Mouse (Mus musculus): ENCODE measurements around the gene Tmem80. TPM values are rescaled to one million over a fixed set of nuclear protein-coding genes. Genes with fewer than 3 reads are reported as not detected.

Gene Tmem80
- 10 to 100 TPM; 24.6 to 34.6 TPM for total RNA-seq (2021)
- long read RNA-seq, experiment 1, partial matches to known transcripts: 1 of 13 reads
- long read RNA-seq, experiment 1, other reads (novel, unspliced or antisense): 4 of 13 reads
- long read RNA-seq, experiment 2, partial matches to known transcripts: 1 of 14 reads
- long read RNA-seq, experiment 2, other reads (novel, unspliced or antisense): 5 of 14 reads

GRCm38 (mm10) chr7:141327469-141328372 lies at the start of gene Tmem80, which contains the start of gene Deaf1:
Gene Tmem80 (plus strand): TSS chr7:141327739.
Gene Deaf1 (minus strand): TSS chr7:141327690.
- DNase-seq (ENCODE audit: low spot score in 2 of 2): peak; percentile 99 to 100

DNA sequence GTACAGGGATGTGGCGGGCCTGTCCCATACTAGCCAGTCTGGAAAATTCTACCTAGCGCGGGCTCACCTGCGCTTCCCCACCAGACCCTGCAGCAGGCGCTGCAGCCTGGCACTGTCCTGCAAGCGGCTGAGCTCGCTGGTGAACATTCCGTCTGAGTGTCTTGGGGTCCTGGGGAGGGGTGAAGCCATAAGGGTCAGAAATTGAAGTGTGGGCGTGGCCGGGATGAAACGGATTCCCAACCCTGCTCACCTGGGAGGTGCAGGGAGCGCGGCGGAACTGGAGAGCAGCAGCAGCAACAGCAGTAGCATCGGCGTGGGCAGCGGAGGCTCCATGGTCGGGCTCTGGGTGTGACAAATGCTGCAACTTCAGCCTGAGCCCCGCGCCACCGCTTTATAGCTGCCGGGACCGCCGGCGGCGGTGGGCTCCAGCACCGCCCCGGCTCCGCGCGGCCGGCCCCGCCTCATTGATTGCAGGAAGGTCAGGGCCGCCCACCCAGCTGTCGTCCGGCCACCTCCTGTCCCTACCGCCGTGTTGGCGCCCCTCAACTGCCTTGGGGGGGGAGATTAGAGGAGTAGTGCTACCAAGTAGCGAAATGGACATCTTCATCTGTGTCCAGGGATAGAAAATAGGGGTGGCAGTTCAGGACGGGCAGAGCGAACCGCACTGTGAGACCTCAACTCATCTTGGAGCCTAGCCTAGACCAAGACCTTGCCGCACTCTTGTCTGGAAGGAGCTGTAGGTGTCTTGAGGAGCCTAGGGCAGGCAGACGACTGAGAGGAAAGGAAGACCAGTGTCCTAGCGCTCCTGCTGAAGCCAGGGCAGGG lies 48.6 kb upstream of the Tmem80 start, which contains the start of gene Sct:
Gene Sct, minus strand, starts transcription at position 368 of the 825 bp plus-strand sequence.
- DNase-seq (ENCODE audit: low spot score in 2 of 2): no peak

GRCm38 (mm10) chr7:141281442-141281841 lies 46.1 kb upstream of the Tmem80 start:
- no peak for DNase-seq (ENCODE audit: low spot score in 2 of 2)

DNA sequence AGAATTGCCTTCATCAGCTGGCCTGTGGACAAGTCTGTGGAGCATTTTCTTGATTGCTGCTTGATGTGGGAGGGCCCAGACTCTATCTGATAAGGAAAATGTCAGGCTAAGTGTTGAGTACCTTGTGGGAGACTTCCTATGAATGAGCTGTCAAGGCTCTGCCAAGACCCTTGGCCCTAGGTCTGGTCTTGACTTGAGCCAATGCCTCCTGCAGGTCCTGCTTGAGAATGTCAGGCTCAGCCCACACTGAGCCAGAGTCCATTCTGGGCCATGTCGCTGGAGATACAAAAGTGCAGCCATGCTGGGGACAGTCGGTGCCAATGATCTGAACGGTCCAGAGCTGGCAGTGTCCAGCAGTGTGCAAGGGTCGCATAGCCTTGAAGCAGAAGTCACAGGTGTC lies 44.8 kb upstream of the Tmem80 start:
- no peak for DNase-seq (ENCODE audit: low spot score in 2 of 2)

DNA sequence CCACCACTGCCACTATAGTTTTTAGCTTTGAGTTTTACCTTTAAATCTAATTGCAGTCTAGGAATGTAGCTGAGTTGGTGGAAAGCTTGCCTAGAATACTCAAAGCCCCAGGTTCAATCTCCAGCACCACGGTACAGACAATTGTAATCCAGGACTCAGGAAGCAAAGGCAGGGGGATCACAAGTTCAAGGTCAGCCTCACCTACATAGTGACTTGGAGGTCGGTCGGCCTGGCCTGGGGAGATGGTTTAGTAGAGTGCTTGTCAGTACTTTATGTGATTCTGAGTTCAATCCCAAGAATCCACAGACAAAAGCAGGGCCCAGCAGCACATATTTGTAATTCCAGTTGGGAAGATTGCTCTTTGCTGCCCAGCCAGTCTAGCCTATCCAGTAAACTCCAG lies 39.5 kb upstream of the Tmem80 start:
- no peak for DNase-seq (ENCODE audit: low spot score in 2 of 2)

DNA sequence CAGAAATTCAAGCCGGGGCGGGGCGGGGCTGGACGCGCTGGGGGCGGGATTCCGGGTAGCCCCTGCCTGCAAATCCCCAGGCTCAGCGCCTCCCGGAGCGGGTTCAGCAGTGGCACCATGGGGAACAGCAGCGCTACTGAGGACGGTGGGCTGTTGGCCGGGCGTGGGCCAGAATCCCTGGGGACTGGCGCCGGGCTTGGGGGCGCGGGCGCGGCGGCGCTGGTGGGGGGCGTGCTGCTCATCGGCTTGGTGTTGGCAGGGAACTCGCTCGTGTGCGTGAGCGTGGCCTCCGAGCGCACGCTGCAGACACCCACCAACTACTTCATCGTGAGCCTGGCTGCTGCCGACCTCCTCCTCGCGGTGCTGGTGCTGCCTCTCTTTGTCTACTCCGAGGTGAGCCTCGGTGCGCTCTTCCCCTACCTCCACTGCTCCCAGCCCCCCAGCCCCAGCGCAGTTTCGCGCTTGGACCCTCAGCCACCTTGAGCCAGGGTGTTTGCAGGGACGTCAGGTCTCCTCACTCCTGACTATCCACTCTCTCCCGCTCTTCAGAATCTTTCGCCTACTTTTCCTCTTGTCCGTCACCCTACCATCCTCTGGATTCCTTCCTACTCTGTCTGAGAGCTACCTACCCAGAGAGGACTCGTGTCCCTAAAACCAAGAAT lies 35.5 kb upstream of the Tmem80 start, which contains the start of gene Drd4:
Gene Drd4, plus strand, starts transcription at position 86 of the 662 bp plus-strand sequence.
- peak in 1 of 2 experiments; percentile 60 for DNase-seq (ENCODE audit: low spot score in 2 of 2)

- DNase-seq (ENCODE audit: low spot score in 2 of 2): peak in 1 of 2 experiments; percentile 17
Measured at GRCm38 (mm10) chr7:141292583-141293388, 34.8 kb upstream of the Tmem80 start.

DNA sequence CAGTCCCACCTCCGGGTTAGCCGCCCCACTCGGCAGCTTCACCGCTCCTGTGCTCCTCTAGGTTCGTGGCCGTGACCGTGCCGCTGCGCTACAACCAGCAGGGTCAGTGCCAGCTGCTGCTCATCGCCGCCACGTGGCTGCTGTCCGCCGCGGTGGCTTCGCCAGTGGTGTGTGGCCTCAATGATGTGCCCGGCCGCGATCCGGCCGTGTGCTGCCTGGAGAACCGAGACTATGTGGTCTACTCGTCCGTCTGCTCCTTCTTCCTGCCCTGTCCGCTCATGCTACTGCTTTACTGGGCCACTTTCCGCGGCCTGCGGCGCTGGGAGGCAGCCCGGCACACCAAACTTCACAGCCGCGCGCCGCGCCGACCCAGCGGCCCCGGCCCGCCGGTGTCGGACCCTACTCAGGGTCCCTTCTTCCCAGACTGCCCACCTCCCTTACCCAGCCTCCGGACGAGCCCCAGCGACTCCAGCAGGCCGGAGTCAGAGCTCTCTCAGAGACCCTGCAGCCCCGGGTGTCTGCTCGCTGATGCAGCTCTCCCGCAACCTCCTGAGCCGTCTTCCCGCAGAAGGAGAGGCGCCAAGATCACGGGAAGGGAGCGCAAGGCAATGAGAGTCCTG lies 33.6 kb upstream of the Tmem80 start:
- no peak for DNase-seq (ENCODE audit: low spot score in 2 of 2)

DNA sequence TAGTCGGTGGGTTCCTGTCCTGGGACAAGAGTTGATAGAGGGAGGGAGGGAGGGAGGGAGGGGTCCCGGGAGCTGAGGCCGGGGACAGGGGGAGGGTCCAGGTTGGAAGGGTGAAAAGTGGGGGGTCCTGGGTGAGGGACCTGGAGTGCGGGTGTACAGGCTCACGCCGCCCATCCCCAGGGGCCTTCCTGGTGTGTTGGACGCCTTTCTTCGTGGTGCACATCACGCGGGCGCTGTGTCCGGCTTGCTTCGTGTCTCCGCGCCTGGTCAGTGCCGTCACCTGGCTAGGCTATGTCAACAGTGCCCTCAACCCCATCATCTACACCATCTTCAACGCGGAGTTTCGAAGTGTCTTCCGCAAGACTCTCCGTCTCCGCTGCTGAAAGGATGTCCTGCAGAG lies 33.1 kb upstream of the Tmem80 start:
- no peak for DNase-seq (ENCODE audit: low spot score in 2 of 2)

DNA sequence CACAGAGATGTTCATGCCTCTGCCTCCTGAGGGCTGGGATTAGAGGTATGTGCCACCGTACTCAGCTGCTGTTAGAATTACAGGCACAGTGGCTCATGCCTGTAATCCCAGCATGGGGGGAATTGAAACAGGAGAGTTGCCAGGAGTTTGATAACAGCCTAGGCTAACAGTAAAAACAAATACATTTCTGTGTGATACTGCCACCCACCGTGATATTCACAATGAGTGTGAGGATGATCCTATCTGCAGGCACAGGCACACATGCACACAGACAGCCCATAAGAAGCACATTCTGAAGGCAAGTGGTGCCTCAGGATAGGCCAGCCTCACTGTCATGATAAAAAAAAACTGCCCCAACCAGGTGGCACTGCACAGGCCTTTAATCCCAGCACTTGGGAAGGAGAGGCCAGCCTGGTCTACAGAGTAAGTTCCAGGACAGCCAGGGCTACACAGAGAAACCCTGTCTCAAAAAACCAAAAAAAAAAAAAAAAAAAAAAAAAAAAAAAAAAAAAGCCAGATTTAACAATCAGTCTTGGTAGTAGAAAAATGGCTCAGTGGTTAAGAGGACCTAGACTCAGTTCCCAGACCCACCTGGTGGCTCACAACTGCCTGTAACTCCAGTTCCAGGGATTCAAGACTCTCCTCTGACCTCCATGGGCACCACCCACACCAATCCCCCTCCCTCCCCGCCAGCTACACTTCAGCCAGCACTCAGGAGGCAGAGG lies 29.5 kb upstream of the Tmem80 start:
- no peak for DNase-seq (ENCODE audit: low spot score in 2 of 2)

DNA sequence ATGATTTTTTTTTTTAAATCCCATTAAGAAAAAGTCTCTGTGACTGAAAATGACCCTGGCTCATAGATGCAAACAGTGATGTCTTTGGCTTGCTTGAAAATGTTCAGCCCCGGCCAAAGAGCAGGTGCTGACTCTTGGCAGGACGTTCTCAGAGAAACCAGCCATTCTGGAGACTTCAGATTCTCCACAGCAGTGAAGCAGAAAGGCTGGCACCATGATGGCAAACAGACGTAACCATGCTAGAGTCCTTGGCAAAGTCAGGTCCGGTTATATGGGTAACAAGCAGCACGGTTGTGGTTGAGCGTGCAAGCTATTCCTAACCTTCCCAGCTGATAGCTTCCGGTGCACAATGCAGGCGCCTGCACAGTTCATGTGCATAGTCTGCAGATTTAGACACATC lies 28.4 kb upstream of the Tmem80 start:
- DNase-seq (ENCODE audit: low spot score in 2 of 2): no peak

GRCm38 (mm10) chr7:141301386-141301785 lies 26.2 kb upstream of the Tmem80 start:
- DNase-seq (ENCODE audit: low spot score in 2 of 2): no peak

- no peak for DNase-seq (ENCODE audit: low spot score in 2 of 2)
Measured at GRCm38 (mm10) chr7:141302702-141303268, 24.8 kb upstream of the Tmem80 start.

- DNase-seq (ENCODE audit: low spot score in 2 of 2): no peak
Measured at GRCm38 (mm10) chr7:141304537-141304936, 23.0 kb upstream of the Tmem80 start.

GRCm38 (mm10) chr7:141314416-141314815 lies 13.1 kb upstream of the Tmem80 start:
- DNase-seq (ENCODE audit: low spot score in 2 of 2): no peak

GRCm38 (mm10) chr7:141315076-141315475 lies 12.5 kb upstream of the Tmem80 start:
- no peak for DNase-seq (ENCODE audit: low spot score in 2 of 2)

DNA sequence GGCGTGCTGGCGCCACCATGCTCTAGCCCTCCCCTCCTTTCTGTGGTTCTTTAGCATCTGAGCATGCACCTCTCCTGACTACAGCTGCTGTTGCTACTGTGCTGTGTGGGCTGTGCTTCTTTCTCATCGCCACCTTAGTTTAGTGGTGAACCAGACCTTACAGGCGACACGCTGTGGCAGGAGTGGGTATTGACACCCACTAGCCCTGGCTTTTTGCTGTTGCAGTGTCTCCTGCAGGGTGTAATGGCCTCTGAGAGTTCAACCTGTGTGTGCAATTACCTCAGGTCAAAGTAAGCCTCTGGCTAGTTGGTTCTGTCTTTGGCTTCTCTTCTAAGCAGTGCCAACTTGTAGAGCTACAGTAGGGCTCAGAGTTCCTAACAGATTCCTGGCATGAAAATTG lies 11.6 kb upstream of the Tmem80 start:
- DNase-seq (ENCODE audit: low spot score in 2 of 2): peak; percentile 51 to 54

- DNase-seq (ENCODE audit: low spot score in 2 of 2): no peak
Measured at GRCm38 (mm10) chr7:141317619-141318132, 9.9 kb upstream of the Tmem80 start.
